Mouse (Mus musculus) erythroblast, embryonic 14.5 days (primary cell): ENCODE results near the gene Gm11077.

Experiments used
- GATA1 ChIP-seq: IDR thresholded peaks from 2 replicates; pipeline ENCODE4 v1.6.1; 2012; ENCODE audit warnings: low read length, inconsistent platforms, mixed read lengths
- TAL1 ChIP-seq: IDR thresholded peaks from 3 replicates; pipeline ENCODE4 v1.6.1; 2012; ENCODE audit warnings: low read length, inconsistent platforms, mixed read lengths

DNA sequence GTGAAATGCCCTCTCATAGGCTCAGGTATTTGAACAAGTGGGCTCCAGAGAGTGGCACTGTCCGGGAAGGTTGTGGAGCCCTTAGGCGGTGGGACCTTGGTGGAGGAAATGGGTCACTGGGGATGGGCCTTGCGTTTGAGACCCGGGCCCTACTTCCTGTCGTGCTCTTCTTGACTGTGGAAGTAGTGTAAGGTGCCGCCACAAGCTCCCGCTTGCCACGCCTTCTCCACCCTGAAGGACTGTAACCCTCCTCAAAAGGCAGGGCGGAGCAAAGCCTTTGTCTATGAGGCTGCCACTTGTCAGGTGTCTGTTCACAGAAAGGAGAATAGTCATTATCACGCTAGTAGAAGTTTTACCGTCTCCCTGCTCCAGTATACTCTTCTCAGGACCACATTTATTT, 44.7 kb upstream of the Gm11077 start:
- TF ChIP-seq TAL1 (no peak), GATA1 (no peak)
